In the genomic region with DNA sequence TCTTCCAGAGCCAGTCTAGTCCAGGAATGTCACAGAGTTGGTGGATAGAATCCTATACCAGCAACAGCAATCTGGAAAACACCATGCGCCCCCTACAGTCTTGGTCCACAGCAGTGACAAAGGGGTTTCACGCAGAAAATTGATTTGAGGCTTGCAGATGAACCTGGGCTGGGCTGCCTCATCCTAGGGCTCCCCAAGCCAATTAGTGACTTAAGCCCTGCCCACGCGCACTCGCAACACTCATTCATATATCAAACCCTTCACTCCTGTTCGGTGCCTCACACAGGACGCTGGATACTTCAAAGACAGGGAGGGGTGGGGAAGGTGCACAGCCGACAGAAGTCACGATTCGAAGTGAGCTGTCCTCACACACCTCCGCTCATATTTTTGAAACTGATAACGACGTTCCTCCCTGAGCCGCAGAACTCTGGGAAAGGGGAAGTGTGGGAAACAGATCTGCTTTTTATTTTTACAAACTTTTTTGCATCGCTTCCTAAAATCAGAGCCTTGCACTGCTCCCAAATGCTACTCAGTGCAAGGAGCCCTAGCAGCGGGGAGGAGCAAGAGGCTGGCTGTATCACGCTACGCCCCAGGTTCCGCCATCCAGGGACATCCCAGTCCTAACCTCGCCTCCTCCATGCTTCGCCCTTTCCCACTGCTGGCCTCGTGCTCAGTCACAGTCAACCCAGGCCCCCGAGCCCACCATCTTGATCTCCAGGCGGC, we compare ENCODE assay signal across 8 mouse cellular contexts. TPM values are rescaled to one million over a fixed set of nuclear protein-coding genes. Genes with fewer than 3 reads are reported as not detected.
DNase-seq lines count a peak whose midpoint lies in the region; ATAC-seq and TF ChIP-seq lines count a peak whose summit lies in the region.

No protein-coding gene starts in this region.

- H3K4me3 ChIP-seq in layer of hippocampus, adult 2 months: peak overlapping the region; percentile 59
- H3K4me3 ChIP-seq in embryonic facial prominence, embryonic 14.5 days (ENCODE audit: low read depth, low read length): peak overlapping the region; percentile 68
- peak overlapping the region; percentile 44 for H3K4me3 ChIP-seq in macrophage (ENCODE audit: inconsistent target)

- H3K27ac ChIP-seq in layer of hippocampus, adult 2 months: peak overlapping the region; percentile 92
- H3K27ac ChIP-seq in embryonic facial prominence, embryonic 14.5 days (replicated peaks; ENCODE audit: low read depth, low read length): peak overlapping the region; percentile 92
- peak overlapping the region; percentile 87 for H3K27ac ChIP-seq in macrophage

- peak; percentile 77 for ATAC-seq in embryonic facial prominence, embryonic 14.5 days (ENCODE audit: low read depth)
- ATAC-seq in inflammation-experienced regulatory T-cells, adult 6 months: peak; percentile 46

- peak overlapping the region; percentile 77 for H3K9ac ChIP-seq in embryonic facial prominence, embryonic 14.5 days (ENCODE audit: low read depth, low read length)

- H3K79me2 ChIP-seq in macrophage (ENCODE audit: inconsistent target): no peaks in the 10 kb centered on the region; the same call in 1 of the 2 replicates

- H3K36me3 ChIP-seq in embryonic facial prominence, embryonic 14.5 days (ENCODE audit: control insufficient read depth, insufficient read depth, low read length): no peaks in the 10 kb centered on the region
- no peaks in the 10 kb centered on the region for H3K36me3 ChIP-seq in macrophage (ENCODE audit: inconsistent target)
- no peaks in the 10 kb centered on the region for H3K36me3 ChIP-seq in splenic B cell, adult 2 months (ENCODE audit: control insufficient read depth, insufficient read depth, low read length, poor library complexity, severe bottlenecking)

- H3K4me1 ChIP-seq in embryonic facial prominence, embryonic 14.5 days (ENCODE audit: control insufficient read depth, insufficient read depth, low read length): peaks cover 24% of the 10 kb centered on the region

- H3K4me2 ChIP-seq in embryonic facial prominence, embryonic 14.5 days (ENCODE audit: low read depth, low read length): peak overlapping the region; percentile 97

- H3K27me3 ChIP-seq in embryonic facial prominence, embryonic 14.5 days (replicated peaks; ENCODE audit: control insufficient read depth, insufficient read depth, low read length): no peaks in the 10 kb centered on the region; the same call in 1 of the 2 replicates
- no peaks in the 10 kb centered on the region for H3K27me3 ChIP-seq in splenic B cell, adult 2 months (ENCODE audit: control insufficient read depth, insufficient read depth, low read length, poor library complexity, severe bottlenecking)

- H3K9me3 ChIP-seq in embryonic facial prominence, embryonic 14.5 days (ENCODE audit: control insufficient read depth, low read length): no peaks in the 10 kb centered on the region

- TF ChIP-seq CTCF in layer of hippocampus, adult 2 months (conservative IDR thresholded peaks at IDR 0.05): peak; percentile 70

- DNase-seq in layer of hippocampus, adult 2 months (ENCODE audit: low spot score in 2 of 2): no peak
- DNase-seq in layer of hippocampus, adult 11-12 months (ENCODE audit: low spot score): no peak
- DNase-seq in T-cell, adult 2 months (ENCODE audit: low spot score): peak; percentile 22
- peak; percentile 83 for DNase-seq in embryonic facial prominence, embryonic 14.5 days (ENCODE audit: low spot score)
- DNase-seq in splenic B cell, adult 2 months (ENCODE audit: low read depth, low spot score): peak; percentile 43
- DNase-seq in urinary bladder, postnatal 14 days (ENCODE audit: low spot score): no peak

- 0% methylated on average over 24 of the region's 24 CpGs for WGBS in embryonic facial prominence, embryonic 14.5 days
- WGBS in macrophage (ENCODE audit: missing documents): 2% methylated on average over 24 of the region's 24 CpGs

RNA-seq across cellular contexts. Expression of a gene that starts 0.6 kb away (rescaled TPM):
- total RNA-seq in layer of hippocampus, adult 2 months (2021): 10 to 100 TPM; 20.8 to 24.3 TPM
- 15.0 and 17.5 TPM in 2 replicates for polyA plus RNA-seq in embryonic facial prominence, embryonic 14.5 days (2014; fragmentation: Nextera tagmentation; extraction: Ambion mirVana)
- polyA plus RNA-seq in inflammation-experienced regulatory T-cells, adult 6 months (2017; shearing (Covaris generic)): 10 to 100 TPM; 15.1 to 29.0 (median 17.5) TPM
- 10 to 100 TPM in 18 of 26 experiments, 1 to 10 TPM in 6, under 1 TPM in 2; 0.88 to 38.7 (median 18.0) TPM for total RNA-seq in macrophage (2018; cell fraction: chromatin; rRNA removed)
- 10 to 100 TPM in 7 of 26 experiments, 1 to 10 TPM in 19; 5.6 to 13.8 (median 8.9) TPM for total RNA-seq in macrophage (2018; cell fraction: cytosol; rRNA removed)
- total RNA-seq in macrophage (2018; cell fraction: nucleus; rRNA removed): 10 to 100 TPM in 20 of 26 experiments, 1 to 10 TPM in 6; 3.9 to 33.8 (median 12.4) TPM
- polyA plus RNA-seq in macrophage (2018): 5.5 to 14.8 TPM (median 13.9 TPM) in 3 replicates

RNA-seq across cellular contexts. Expression of a gene that starts 27.6 kb away (rescaled TPM):
- 10 to 100 TPM; 20.7 to 21.1 TPM for total RNA-seq in layer of hippocampus, adult 2 months (2021)
- 918 and 945 TPM in 2 replicates for polyA plus RNA-seq in embryonic facial prominence, embryonic 14.5 days (2014; fragmentation: Nextera tagmentation; extraction: Ambion mirVana)
- not detected for polyA plus RNA-seq in inflammation-experienced regulatory T-cells, adult 6 months (2017; shearing (Covaris generic))
- total RNA-seq in macrophage (2018; cell fraction: chromatin; rRNA removed): 100 to 1,000 TPM in 1 of 26 experiments, 1 to 10 TPM in 5, under 1 TPM in 11, not detected in 9; 0.30 to 194 (median 0.70) TPM
- under 1 TPM in 10 of 26 experiments, not detected in 16; 0.05 to 0.19 (median 0.09) TPM for total RNA-seq in macrophage (2018; cell fraction: cytosol; rRNA removed)
- total RNA-seq in macrophage (2018; cell fraction: nucleus; rRNA removed): 10 to 100 TPM in 1 of 26 experiments, under 1 TPM in 4, not detected in 21; 0.18 to 34.7 (median 0.22) TPM
- polyA plus RNA-seq in macrophage (2018): 0.11 to 0.53 TPM in 2 of 3 replicates, not detected in the other

Comparison
In these comparisons a context has a peak if more than half of its experiments do, and no peak if none do; other contexts are left out.
1. DNase-seq: peak in T-cell, adult 2 months (single experiment), embryonic facial prominence, embryonic 14.5 days (single experiment) and splenic B cell, adult 2 months (single experiment); none in layer of hippocampus, adult 2 months (0 of 2), layer of hippocampus, adult 11-12 months (single experiment) and urinary bladder, postnatal 14 days (single experiment).
2. RNA of a gene that starts 27.6 kb away (polyA plus RNA-seq): 918 to 945 TPM in embryonic facial prominence, embryonic 14.5 days; 0.11 to 0.53 TPM in macrophage and not detected in inflammation-experienced regulatory T-cells, adult 6 months; every median in the first group is over 100 times any median in the second.
3. Peak in every context shown above with its lines, with median percentiles within 50 percentile points of each other: H3K27ac ChIP-seq and H3K4me3 ChIP-seq.